17 mouse cellular contexts compared by ENCODE assay signal in genomic region chr9:47573456-47573855, GRCm38 (mm10).
"Had no signal": no experiment of that assay in that cellular context is flagged by ENCODE, and none has a peak within 500 bp of the region (broad histone marks: within the 10 kb centered on the region; RNA-seq: fewer than 3 reads in every experiment).

No protein-coding gene starts in this region.

- H3K27me3 ChIP-seq: megakaryocyte, embryonic 14.5 days; midbrain, embryonic 13.5 days; midbrain, embryonic 15.5 days; neural tube, embryonic 13.5 days; neural tube, embryonic 15.5 days had no signal

- H3K36me3 ChIP-seq: midbrain, embryonic 13.5 days; midbrain, embryonic 15.5 days; neural tube, embryonic 13.5 days; neural tube, embryonic 15.5 days had no signal

- H3K9ac ChIP-seq: lung, embryonic 14.5 days; midbrain, embryonic 13.5 days; midbrain, embryonic 15.5 days; neural tube, embryonic 13.5 days; neural tube, embryonic 15.5 days had no signal

- H3K4me3 ChIP-seq: megakaryocyte, embryonic 14.5 days; midbrain, embryonic 13.5 days; midbrain, embryonic 15.5 days; neural tube, embryonic 13.5 days; neural tube, embryonic 15.5 days had no signal

- H3K4me1 ChIP-seq: megakaryocyte, embryonic 14.5 days had no signal

- DNase-seq: lung, adult 18-20 months; lung, embryonic 14.5 days; lung, postnatal 14 days; lung, postnatal 36 days; retina, postnatal 1 day; right cerebral cortex, adult 18-20 months; right cerebral cortex, postnatal 25 days; right cerebral cortex, postnatal 4 days; spleen, adult 18-20 months; thymus, adult 18-20 months; thymus, postnatal 36 days had no signal

- H3K27ac ChIP-seq: macrophage; midbrain, embryonic 13.5 days; midbrain, embryonic 15.5 days; neural tube, embryonic 13.5 days; neural tube, embryonic 15.5 days had no signal
